Mouse (Mus musculus): Measurements from ENCODE around the gene Gna14. TPM values are rescaled to one million over a fixed set of nuclear protein-coding genes. Genes with fewer than 3 reads are reported as not detected.

The Gna14 gene
- polyA plus RNA-seq, 1 experiment = 0.05 TPM

- Histone ChIP-seq H3K79me3 (ENCODE audit: low read depth) (no peaks in the 10 kb centered on the region), H3ac (ENCODE audit: control insufficient read depth, insufficient read length, low read depth) (no peak overlapping the region), H3K4me3 (ENCODE audit: insufficient read depth, poor library complexity, severe bottlenecking) (no peak overlapping the region), H3K27me3 (ENCODE audit: control insufficient read depth, insufficient read depth, insufficient read length) (no peaks in the 10 kb centered on the region), H3K79me2 (ENCODE audit: control insufficient read depth, insufficient read depth) (no peaks in the 10 kb centered on the region), H3K36me3 (ENCODE audit: control insufficient read depth, insufficient read depth) (no peaks in the 10 kb centered on the region)
- TF ChIP-seq CEBPB (IDR thresholded peaks at IDR 0.05; ENCODE audit: low read depth) = no peak
- TF ChIP-seq MYOG (IDR thresholded peaks at IDR 0.05; ENCODE audit: control insufficient read depth, extremely low read depth, insufficient read length) = no peak
- no peak for TF ChIP-seq CTCF (IDR thresholded peaks at IDR 0.05; ENCODE audit: control insufficient read depth, insufficient read depth, insufficient read length)
Observed at GRCm38 (mm10) chr19:16482047-16482446, 46.5 kb downstream of the Gna14 start.

GRCm38 (mm10) chr19:16484237-16484636 is 48.7 kb downstream of the Gna14 start:
- H3K79me3 ChIP-seq (ENCODE audit: low read depth) = no peaks in the 10 kb centered on the region
- no peak overlapping the region for H3ac ChIP-seq (ENCODE audit: control insufficient read depth, insufficient read length, low read depth)
- H3K79me2 ChIP-seq (ENCODE audit: control insufficient read depth, insufficient read depth) = no peaks in the 10 kb centered on the region
- H3K36me3 ChIP-seq (ENCODE audit: control insufficient read depth, insufficient read depth) = no peaks in the 10 kb centered on the region
- no peaks in the 10 kb centered on the region for H3K27me3 ChIP-seq (ENCODE audit: control insufficient read depth, insufficient read depth, insufficient read length)
- H3K4me3 ChIP-seq (ENCODE audit: insufficient read depth, poor library complexity, severe bottlenecking) = no peak overlapping the region
- TF ChIP-seq FOSL1 (IDR thresholded peaks at IDR 0.05; ENCODE audit: insufficient read depth, low read length, poor library complexity, severe bottlenecking) (no peak), CEBPB (IDR thresholded peaks at IDR 0.05; ENCODE audit: low read depth) (no peak), USF1 (IDR thresholded peaks at IDR 0.05; ENCODE audit: low read depth) (no peak), MAX (IDR thresholded peaks at IDR 0.05) (no peak), CTCF (IDR thresholded peaks at IDR 0.05; ENCODE audit: control insufficient read depth, insufficient read depth, insufficient read length) (no peak), MYOG (IDR thresholded peaks at IDR 0.05; ENCODE audit: control insufficient read depth, extremely low read depth, insufficient read length) (no peak)

GRCm38 (mm10) chr19:16484671-16485070 is 49.1 kb downstream of the Gna14 start:
- Histone ChIP-seq H3K79me3 (ENCODE audit: low read depth) (no peaks in the 10 kb centered on the region), H3K36me3 (ENCODE audit: control insufficient read depth, insufficient read depth) (no peaks in the 10 kb centered on the region)
- no peak for TF ChIP-seq MAX (IDR thresholded peaks at IDR 0.05)
- no peak for TF ChIP-seq MYOG (IDR thresholded peaks at IDR 0.05; ENCODE audit: control insufficient read depth, extremely low read depth, insufficient read length)
- no peak for TF ChIP-seq MYOD1 (IDR thresholded peaks at IDR 0.05; ENCODE audit: control insufficient read depth, insufficient read length, low read depth)
- no peak for TF ChIP-seq USF1 (IDR thresholded peaks at IDR 0.05; ENCODE audit: low read depth)
- TF ChIP-seq FOSL1 (IDR thresholded peaks at IDR 0.05; ENCODE audit: insufficient read depth, low read length, poor library complexity, severe bottlenecking) = no peak
- no peak for TF ChIP-seq CTCF (IDR thresholded peaks at IDR 0.05; ENCODE audit: control insufficient read depth, insufficient read depth, insufficient read length)
- no peak for TF ChIP-seq CEBPB (IDR thresholded peaks at IDR 0.05; ENCODE audit: low read depth)

GRCm38 (mm10) chr19:16490756-16491155 is 55.2 kb downstream of the Gna14 start:
- H3K27me3 ChIP-seq (ENCODE audit: control insufficient read depth, insufficient read depth, insufficient read length) = no peaks in the 10 kb centered on the region
- no peak overlapping the region for H3ac ChIP-seq (ENCODE audit: control insufficient read depth, insufficient read length, low read depth)
- no peaks in the 10 kb centered on the region for H3K79me3 ChIP-seq (ENCODE audit: low read depth)
- no peaks in the 10 kb centered on the region for H3K79me2 ChIP-seq (ENCODE audit: control insufficient read depth, insufficient read depth)
- no peaks in the 10 kb centered on the region for H3K36me3 ChIP-seq (ENCODE audit: control insufficient read depth, insufficient read depth)
- TF ChIP-seq CTCF (IDR thresholded peaks at IDR 0.05; ENCODE audit: control insufficient read depth, insufficient read depth, insufficient read length) (no peak), CEBPB (IDR thresholded peaks at IDR 0.05; ENCODE audit: low read depth) (peak; percentile 35), FOSL1 (IDR thresholded peaks at IDR 0.05; ENCODE audit: insufficient read depth, low read length, poor library complexity, severe bottlenecking) (no peak), USF1 (IDR thresholded peaks at IDR 0.05; ENCODE audit: low read depth) (no peak)
- no peak overlapping the region for H3K4me3 ChIP-seq (ENCODE audit: insufficient read depth, poor library complexity, severe bottlenecking)

More at GRCm38 (mm10) chr19:16484671-16485070, 49.1 kb downstream of the Gna14 start:
- no peaks in the 10 kb centered on the region for H3K27me3 ChIP-seq (ENCODE audit: control insufficient read depth, insufficient read depth, insufficient read length)
- H3K79me2 ChIP-seq (ENCODE audit: control insufficient read depth, insufficient read depth) = no peaks in the 10 kb centered on the region
- H3ac ChIP-seq (ENCODE audit: control insufficient read depth, insufficient read length, low read depth) = no peak overlapping the region
- H3K4me3 ChIP-seq (ENCODE audit: insufficient read depth, poor library complexity, severe bottlenecking) = no peak overlapping the region

GRCm38 (mm10) chr19:16491497-16491896 is 55.9 kb downstream of the Gna14 start:
- Histone ChIP-seq H3K79me3 (ENCODE audit: low read depth) (no peaks in the 10 kb centered on the region), H3K27me3 (ENCODE audit: control insufficient read depth, insufficient read depth, insufficient read length) (no peaks in the 10 kb centered on the region), H3ac (ENCODE audit: control insufficient read depth, insufficient read length, low read depth) (no peak overlapping the region), H3K4me3 (ENCODE audit: insufficient read depth, poor library complexity, severe bottlenecking) (no peak overlapping the region), H3K36me3 (ENCODE audit: control insufficient read depth, insufficient read depth) (no peaks in the 10 kb centered on the region), H3K79me2 (ENCODE audit: control insufficient read depth, insufficient read depth) (no peaks in the 10 kb centered on the region)
- TF ChIP-seq MYOG (IDR thresholded peaks at IDR 0.05; ENCODE audit: control insufficient read depth, extremely low read depth, insufficient read length) (no peak), USF1 (IDR thresholded peaks at IDR 0.05; ENCODE audit: low read depth) (no peak), CTCF (IDR thresholded peaks at IDR 0.05; ENCODE audit: control insufficient read depth, insufficient read depth, insufficient read length) (no peak), MAX (IDR thresholded peaks at IDR 0.05) (no peak), MYOD1 (IDR thresholded peaks at IDR 0.05; ENCODE audit: control insufficient read depth, insufficient read length, low read depth) (no peak), FOSL1 (IDR thresholded peaks at IDR 0.05; ENCODE audit: insufficient read depth, low read length, poor library complexity, severe bottlenecking) (no peak), CEBPB (IDR thresholded peaks at IDR 0.05; ENCODE audit: low read depth) (no peak)

DNA sequence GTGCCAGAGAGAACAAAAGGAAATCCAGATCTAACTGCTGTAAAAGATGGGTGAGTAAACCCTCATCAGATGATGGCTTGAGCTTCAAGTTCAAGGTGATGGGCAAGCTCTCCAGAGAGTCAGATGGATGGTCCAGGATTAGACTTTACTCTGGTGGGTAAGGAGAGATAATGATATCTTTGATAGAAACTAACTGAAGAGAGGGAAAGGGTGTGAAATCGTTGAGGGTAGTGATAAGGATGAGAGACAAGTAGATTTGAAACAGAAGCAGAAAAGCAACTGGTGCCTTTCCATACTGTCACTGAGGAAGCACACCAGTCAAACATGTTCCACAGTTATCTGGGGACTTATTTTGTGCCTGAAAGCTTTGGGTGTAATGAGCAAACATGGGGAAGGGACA is 56.9 kb downstream of the Gna14 start:
- Histone ChIP-seq H3K27me3 (ENCODE audit: control insufficient read depth, insufficient read depth, insufficient read length) (no peaks in the 10 kb centered on the region), H3K79me3 (ENCODE audit: low read depth) (no peaks in the 10 kb centered on the region), H3K36me3 (ENCODE audit: control insufficient read depth, insufficient read depth) (no peaks in the 10 kb centered on the region), H3ac (ENCODE audit: control insufficient read depth, insufficient read length, low read depth) (no peak overlapping the region), H3K79me2 (ENCODE audit: control insufficient read depth, insufficient read depth) (no peaks in the 10 kb centered on the region), H3K4me3 (ENCODE audit: insufficient read depth, poor library complexity, severe bottlenecking) (no peak overlapping the region)
- TF ChIP-seq MAX (IDR thresholded peaks at IDR 0.05) (no peak), CEBPB (IDR thresholded peaks at IDR 0.05; ENCODE audit: low read depth) (no peak), USF1 (IDR thresholded peaks at IDR 0.05; ENCODE audit: low read depth) (no peak), FOSL1 (IDR thresholded peaks at IDR 0.05; ENCODE audit: insufficient read depth, low read length, poor library complexity, severe bottlenecking) (no peak), CTCF (IDR thresholded peaks at IDR 0.05; ENCODE audit: control insufficient read depth, insufficient read depth, insufficient read length) (no peak), MYOD1 (IDR thresholded peaks at IDR 0.05; ENCODE audit: control insufficient read depth, insufficient read length, low read depth) (no peak), MYOG (IDR thresholded peaks at IDR 0.05; ENCODE audit: control insufficient read depth, extremely low read depth, insufficient read length) (no peak)

Measured in C2C12 (cell line).